Comparison of ENCODE assay signal across 5 mouse cellular contexts in the genomic region with DNA sequence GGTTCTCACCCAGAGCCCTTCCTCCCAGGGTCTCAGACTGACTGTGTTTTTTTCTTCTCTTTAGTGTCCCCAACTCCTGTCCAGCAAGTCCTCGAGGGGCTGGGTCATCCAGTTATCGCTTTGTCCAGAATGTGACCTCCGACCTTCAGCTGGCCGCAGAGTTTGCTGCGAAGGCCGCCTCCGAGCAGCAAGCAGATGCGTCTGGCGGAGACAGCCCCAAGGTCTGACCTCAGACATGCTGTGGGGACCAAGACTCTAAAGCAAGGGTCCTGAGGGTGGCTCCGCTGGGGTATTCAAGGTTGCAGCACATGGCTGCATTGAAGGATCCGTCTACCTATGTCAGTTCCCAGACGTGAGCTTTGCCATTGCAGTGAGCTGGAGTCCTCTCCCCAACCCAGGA.
"Had no signal": no experiment of that assay in that cellular context is flagged by ENCODE, and none has a peak within 500 bp of the region (broad histone marks: within the 10 kb centered on the region; RNA-seq: fewer than 3 reads in every experiment).

No protein-coding gene starts in this region.

- H3K4me2 ChIP-seq: liver, embryonic 11.5 days; liver, embryonic 15.5 days; midbrain, embryonic 15.5 days had no signal

- H3K9me3 ChIP-seq: kidney, embryonic 15.5 days; liver, embryonic 15.5 days; midbrain, embryonic 15.5 days; neural tube, embryonic 13.5 days had no signal

- H3K4me3 ChIP-seq: liver, embryonic 15.5 days; midbrain, embryonic 15.5 days; neural tube, embryonic 13.5 days had no signal

- H3K27me3 ChIP-seq: kidney, embryonic 15.5 days; liver, embryonic 15.5 days; midbrain, embryonic 15.5 days; neural tube, embryonic 13.5 days had no signal

- H3K9ac ChIP-seq: kidney, embryonic 15.5 days; liver, embryonic 15.5 days; midbrain, embryonic 15.5 days had no signal

- H3K27ac ChIP-seq: liver, embryonic 15.5 days had no signal
